Mouse (Mus musculus): ENCODE results near the gene Wasf2.

DNA sequence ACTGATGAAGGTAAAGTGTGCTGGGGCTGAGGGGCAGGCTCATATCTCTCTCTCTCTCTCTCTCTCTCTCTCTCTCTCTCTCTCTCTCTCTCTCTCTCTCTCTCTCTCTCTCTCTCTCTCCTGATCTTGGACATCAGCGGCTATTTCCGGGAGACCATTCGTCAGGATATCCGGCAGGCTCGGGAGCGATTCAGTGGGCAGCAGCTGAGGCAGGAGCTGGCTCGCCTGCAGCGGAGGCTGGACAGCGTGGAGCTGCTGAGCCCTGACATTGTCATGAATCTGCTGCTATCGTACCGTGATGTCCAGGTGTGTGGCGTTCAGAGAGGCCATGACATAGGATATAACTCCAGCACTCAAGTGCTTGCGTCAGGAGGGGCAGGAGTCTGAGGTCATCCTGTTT, 113.2 kb downstream of the Wasf2 start:
- TF ChIP-seq POLR2A (IDR thresholded peaks at IDR 0.05; ENCODE audit: borderline replicate concordance, low read depth, low read length) (no peak), CTCF (IDR thresholded peaks at IDR 0.05; ENCODE audit: low read depth, low read length) (no peak)
